Mouse (Mus musculus) right cerebral cortex, postnatal 36 days (tissue): ENCODE results near the gene Cad.

ENCODE experiments used
- DNase-seq, 2 experiments: peaks; one replicate each; pipeline ENCODE4 v3.0.0; 2022; ENCODE audit warnings: low spot score in 2 of 2, mixed read lengths in 1 of 2

Cad gene

GRCm38 (mm10) chr5:31110781-31111180 is 56.2 kb downstream of the Cad start:
- no peak for DNase-seq

GRCm38 (mm10) chr5:31116354-31116753 is 61.8 kb downstream of the Cad start, which contains the start of gene Trim54:
Gene Trim54, plus strand, starts transcription at chr5:31116712.
- DNase-seq, result no peak

GRCm38 (mm10) chr5:31116912-31117311 is 62.3 kb downstream of the Cad start:
- DNase-seq, result no peak

- peak; percentile 21 to 58 for DNase-seq
These were observed 66.5 kb downstream of the Cad start for GRCm38 (mm10) chr5:31121111-31121510.

GRCm38 (mm10) chr5:31123481-31123880 is 68.9 kb downstream of the Cad start:
- DNase-seq, result no peak

GRCm38 (mm10) chr5:31126050-31126449 is 71.5 kb downstream of the Cad start:
- DNase-seq, result no peak
